Mouse (Mus musculus) small intestine, adult 2 months (tissue): ENCODE results near the gene Ankrd50.

Experiments
- CTCF ChIP-seq: fragments of 200-500 bp; IDR thresholded peaks from 2 replicates; pipeline ENCODE4 v1.5.1; 2012; ENCODE audit warnings: low read depth, mild to moderate bottlenecking, control low read depth, inconsistent platforms, low read length, moderate library complexity, mixed read lengths; ENCODE audit not compliant: insufficient replicate concordance, insufficient read length; ENCODE audit errors: extremely low read depth
- POLR2A ChIP-seq: fragments of 200-500 bp; IDR thresholded peaks from 2 replicates; pipeline ENCODE4 v1.6.1; 2012; ENCODE audit warnings: low read depth, mild to moderate bottlenecking, control low read depth, inconsistent platforms, low read length, moderate library complexity

DNA sequence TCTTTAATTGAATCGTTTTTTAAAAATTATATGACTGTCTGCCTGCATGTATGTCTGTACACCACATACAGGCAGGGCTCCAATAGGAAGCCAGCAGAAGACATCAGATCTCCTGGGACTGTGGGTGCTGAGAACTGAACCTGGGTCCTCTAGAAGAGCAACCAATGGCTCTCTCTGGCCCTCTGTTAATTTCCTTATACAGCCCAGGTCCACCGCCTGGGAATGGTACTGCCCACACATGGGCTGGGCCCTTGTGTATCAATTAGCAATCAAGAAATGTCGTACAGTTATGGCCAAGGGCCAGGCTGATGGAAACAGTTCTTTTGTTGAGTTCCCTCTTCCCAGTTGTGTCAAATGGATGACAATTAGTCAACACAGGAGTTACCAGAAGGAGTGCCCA lies 6.6 kb upstream of the Ankrd50 start:
- TF ChIP-seq POLR2A (no peak), CTCF (no peak)
